Mouse (Mus musculus): ENCODE results near the gene Arhgap15.

- TF ChIP-seq POLR2A (IDR thresholded peaks at IDR 0.05; ENCODE audit: low read depth, low read length) (no peak), CTCF (IDR thresholded peaks at IDR 0.05; ENCODE audit: extremely low read depth, insufficient read length, insufficient replicate concordance, low read depth, low read length) (no peak)
Observed at GRCm38 (mm10) chr2:44257946-44258345, 509.3 kb downstream of the Arhgap15 start.

Data from small intestine, adult 2 months (tissue).